Mouse (Mus musculus) lung, embryonic 14.5 days (tissue): ENCODE results near the gene Tcfl5. TPM values are rescaled to one million over a fixed set of nuclear protein-coding genes. Genes with fewer than 3 reads are reported as not detected.

Experiments used
- ATAC-seq: fragments of 200-750 bp; cut with Nextera tagmentation; 2 replicates; pipeline ENCODE4 v1.8.0; 2017; ENCODE audit warnings: mild to moderate bottlenecking, moderate TSS enrichment, moderate library complexity; ENCODE audit not compliant: insufficient read depth
- DNase-seq: peaks from one replicate; pipeline ENCODE4 v3.0.0-alpha.2; 2015
- H3K27ac ChIP-seq: fragments of 300-500 bp; sonication (generic); 2 replicates; pipeline ENCODE4 v1.5.1; 2014; ENCODE audit warnings: low read depth, mild to moderate bottlenecking, moderate library complexity
- H3K27me3 ChIP-seq: fragments of 300-500 bp; sonication (generic); 2 replicates; pipeline ENCODE4 v1.6.1; 2014; ENCODE audit warnings: low read length, control low read depth; ENCODE audit not compliant: insufficient read depth
- H3K36me3 ChIP-seq: fragments of 300-500 bp; sonication (generic); 2 replicates; pipeline ENCODE4 v1.6.1; 2014; ENCODE audit warnings: control low read depth; ENCODE audit not compliant: insufficient read depth
- H3K4me1 ChIP-seq: fragments of 300-500 bp; sonication (generic); 2 replicates; pipeline ENCODE4 v1.6.1; 2014; ENCODE audit warnings: antibody characterized with exemption, control low read depth; ENCODE audit not compliant: insufficient read depth
- H3K4me2 ChIP-seq: fragments of 300-500 bp; sonication (generic); 2 replicates; pipeline ENCODE4 v1.6.1; 2014; ENCODE audit warnings: mild to moderate bottlenecking
- H3K4me3 ChIP-seq: fragments of 300-500 bp; sonication (generic); 2 replicates; pipeline ENCODE4 v1.5.1; 2014; ENCODE audit warnings: low read depth, low read length
- H3K9ac ChIP-seq: fragments of 300-500 bp; sonication (generic); 2 replicates; pipeline ENCODE4 v1.6.1; 2014
- H3K9me3 ChIP-seq: fragments of 300-500 bp; sonication (generic); 2 replicates; pipeline ENCODE4 v1.6.1; 2016; ENCODE audit warnings: low read depth, low read length, control low read depth
- CTCF ChIP-seq: IDR thresholded peaks from 2 replicates; pipeline ENCODE4 v1.5.1; 2016; ENCODE audit warnings: antibody characterized with exemption, low read depth
- WGBS: fragments of 180-500 bp; shearing (Covaris S2); extraction: QIAGEN DNeasy Blood & Tissue Kit; methylation state at CpG from one replicate; pipeline ENCODE4 v1.1.7; 2014; 5-methylcytosine and 5-hydroxymethylcytosine counted together
- polyA plus RNA-seq: library from polyadenylated mRNA; unstranded; fragments of >200 nt; fragmentation: Nextera tagmentation; extraction: Ambion mirVana; gene quantifications from 2 replicates; pipeline ENCODE4 v1.2.1, GENCODE M21; 2014

Gene Tcfl5
- polyA plus RNA-seq, 1 experiment from 2014 or later: 0.17 TPM

- 3% methylated on average over 3 of the region's 3 CpGs for WGBS
- H3K9me3 ChIP-seq: no peaks in the 10 kb centered on the region
- H3K36me3 ChIP-seq: no peaks in the 10 kb centered on the region
- no peak overlapping the region for H3K4me2 ChIP-seq
- H3K27ac ChIP-seq: no peak overlapping the region
- H3K4me3 ChIP-seq: no peak overlapping the region
- ATAC-seq: no peak
- no peaks in the 10 kb centered on the region for H3K4me1 ChIP-seq
- no peak overlapping the region for H3K9ac ChIP-seq
- peak; percentile 92 for DNase-seq
- no peaks in the 10 kb centered on the region for H3K27me3 ChIP-seq
- peak; percentile 91 for TF ChIP-seq CTCF
Measured at GRCm38 (mm10) chr2:180578686-180579085, 63.8 kb downstream of the Tcfl5 start.

GRCm38 (mm10) chr2:180576482-180576881, 66.0 kb downstream of the Tcfl5 start:
- TF ChIP-seq CTCF: no peak
- ATAC-seq (no peak), DNase-seq (no peak)
- H3K27me3 ChIP-seq: no peaks in the 10 kb centered on the region
- no peak overlapping the region for H3K4me2 ChIP-seq
- no peak overlapping the region for H3K27ac ChIP-seq
- no peaks in the 10 kb centered on the region for H3K9me3 ChIP-seq
- H3K4me1 ChIP-seq: no peaks in the 10 kb centered on the region
- H3K9ac ChIP-seq: no peak overlapping the region
- H3K4me3 ChIP-seq: no peak overlapping the region
- H3K36me3 ChIP-seq: no peaks in the 10 kb centered on the region
- WGBS: 50% methylated on average over 4 of the region's 4 CpGs

Other genes starting within 250 kb of the Tcfl5 start
- gene Slco4a1, start 186.5 kb downstream of the Tcfl5 start, polyA plus RNA-seq: 0.39 and 0.47 TPM in 2 replicates
- 2.6 and 3.0 TPM in 2 replicates for gene Ntsr1, start 142.7 kb downstream of the Tcfl5 start, polyA plus RNA-seq
- gene Mrgbp, start 61.4 kb downstream of the Tcfl5 start, polyA plus RNA-seq: 34.7 and 39.0 TPM in 2 replicates
- 71.6 and 79.2 TPM in 2 replicates for gene Ogfr, start 53.5 kb downstream of the Tcfl5 start, polyA plus RNA-seq
- gene Col9a3, start 44.9 kb downstream of the Tcfl5 start, polyA plus RNA-seq: 24.2 and 29.0 TPM in 2 replicates
- gene Dido1, start 67.3 kb upstream of the Tcfl5 start, polyA plus RNA-seq: 34.1 and 36.0 TPM in 2 replicates
- 58.6 and 59.1 TPM in 2 replicates for gene Gid8, start 67.4 kb upstream of the Tcfl5 start, polyA plus RNA-seq
- gene Slc17a9, start 82.6 kb upstream of the Tcfl5 start, polyA plus RNA-seq: 0.80 and 0.88 TPM in 2 replicates
- gene Bhlhe23, start 134.2 kb upstream of the Tcfl5 start, polyA plus RNA-seq: not detected in 2 replicates